Mouse (Mus musculus) mammary gland, adult 2 months (tissue): ENCODE measurements around the gene Tlcd2. TPM values are rescaled to one million over a fixed set of nuclear protein-coding genes. Genes with fewer than 3 reads are reported as not detected.

Experiments used
- polyA plus RNA-seq: library from polyadenylated mRNA; depleted of rRNA; stranded (reverse); fragments of >200 nt; gene quantifications from 2 replicates; pipeline ENCODE4 v1.2.3, GENCODE M21; 2012; ENCODE audit warnings: low replicate concordance; rRNA removed

Gene Tlcd2
- 53.5 and 54.9 TPM in 2 replicates for polyA plus RNA-seq

GRCm38 (mm10) chr11:75460844-75461742 lies at the start of gene Tlcd2:
TSS of gene Tlcd2 (plus strand) at chr11:75461715.

GRCm38 (mm10) chr11:75422013-75422792 lies 39.3 kb upstream of the Tlcd2 start, which contains the start of gene Serpinf1:
TSS of gene Serpinf1 (minus strand) at chr11:75422701.

GRCm38 (mm10) chr11:75439363-75439762 lies 22.2 kb upstream of the Tlcd2 start, which contains the start of gene Serpinf2:
TSS of gene Serpinf2 (minus strand) at chr11:75439591.

GRCm38 (mm10) chr11:75453991-75454930 lies 7.3 kb upstream of the Tlcd2 start, which contains the start of gene Wdr81:
TSS of gene Wdr81 (minus strand) at chr11:75454717.

GRCm38 (mm10) chr11:75486601-75487285 lies 25.2 kb downstream of the Tlcd2 start, which contains the start of gene Prpf8:
TSS of gene Prpf8 (plus strand) at chr11:75486816.

GRCm38 (mm10) chr11:75509741-75510626 lies 48.5 kb downstream of the Tlcd2 start, which contains the start of gene Rilp:
TSS of gene Rilp (plus strand) at chr11:75510094.

GRCm38 (mm10) chr11:75513336-75513735 lies 51.8 kb downstream of the Tlcd2 start, which contains the start of gene Scarf1:
TSS of gene Scarf1 (plus strand) at chr11:75513540.

Other genes with a start within 250 kb of the Tlcd2 start
- gene Rpa1, start 113.4 kb upstream of the Tlcd2 start, polyA plus RNA-seq: 15.8 and 22.2 TPM in 2 replicates
- 5.0 and 5.2 TPM in 2 replicates for gene Smyd4, start 113.3 kb upstream of the Tlcd2 start, polyA plus RNA-seq
- 737 and 913 TPM in 2 replicates for gene Serpinf1, start 39.0 kb upstream of the Tlcd2 start, polyA plus RNA-seq
- 0.50 and 4.5 TPM in 2 replicates for gene Serpinf2, start 22.1 kb upstream of the Tlcd2 start, polyA plus RNA-seq
- 18.9 and 37.8 TPM in 2 replicates for gene Wdr81, start 7.0 kb upstream of the Tlcd2 start, polyA plus RNA-seq
- 68.6 and 111 TPM in 2 replicates for gene Prpf8, start 25.1 kb downstream of the Tlcd2 start, polyA plus RNA-seq
- gene Rilp, start 48.4 kb downstream of the Tlcd2 start, polyA plus RNA-seq: 11.6 and 19.6 TPM in 2 replicates
- gene Scarf1, start 51.8 kb downstream of the Tlcd2 start, polyA plus RNA-seq: 23.6 and 35.5 TPM in 2 replicates
- 47.2 and 65.6 TPM in 2 replicates for gene Slc43a2, start 70.0 kb downstream of the Tlcd2 start, polyA plus RNA-seq
- gene Pitpna, start 126.4 kb downstream of the Tlcd2 start, polyA plus RNA-seq: 52.6 and 82.6 TPM in 2 replicates
- gene Inpp5k, start 169.3 kb downstream of the Tlcd2 start, polyA plus RNA-seq: 53.0 and 107 TPM in 2 replicates
- 134 and 141 TPM in 2 replicates for gene Myo1c, start 188.8 kb downstream of the Tlcd2 start, polyA plus RNA-seq
- 37.2 and 132 TPM in 2 replicates for gene Crk, start 217.5 kb downstream of the Tlcd2 start, polyA plus RNA-seq